Mouse (Mus musculus) forebrain, embryonic 13.5 days (tissue): ENCODE measurements around the gene Tbc1d10c. TPM values are rescaled to one million over a fixed set of nuclear protein-coding genes. Genes with fewer than 3 reads are reported as not detected.
"Not testable (repeated sequence)": the region's sequence is repeated elsewhere in the genome, so short reads cannot be mapped to it uniquely, and the experiment has no call there.

ENCODE experiments used
- ATAC-seq: fragments of 200-750 bp; cut with Nextera tagmentation; 2 replicates; pipeline ENCODE4 v1.8.0; 2017
- H3K27ac ChIP-seq: fragments of 300-500 bp; sonication (generic); 2 replicates; pipeline ENCODE4 v1.5.1; 2015; ENCODE audit warnings: inconsistent platforms, mild to moderate bottlenecking, moderate library complexity
- H3K27me3 ChIP-seq: fragments of 300-500 bp; sonication (generic); 2 replicates; pipeline ENCODE4 v1.6.1; 2015; ENCODE audit warnings: mild to moderate bottlenecking, inconsistent platforms
- H3K36me3 ChIP-seq: fragments of 300-500 bp; sonication (generic); 2 replicates; pipeline ENCODE4 v1.6.1; 2015; ENCODE audit warnings: mild to moderate bottlenecking, inconsistent platforms; ENCODE audit not compliant: poor library complexity, severe bottlenecking
- H3K4me1 ChIP-seq: fragments of 300-500 bp; sonication (generic); 2 replicates; pipeline ENCODE4 v1.6.1; 2015; ENCODE audit warnings: inconsistent platforms
- H3K4me2 ChIP-seq: fragments of 300-500 bp; sonication (generic); 2 replicates; pipeline ENCODE4 v1.6.1; 2015; ENCODE audit warnings: inconsistent platforms, mild to moderate bottlenecking, moderate library complexity
- H3K4me3 ChIP-seq: fragments of 300-500 bp; sonication (generic); 2 replicates; pipeline ENCODE4 v1.5.1; 2015; ENCODE audit warnings: mild to moderate bottlenecking, inconsistent platforms
- H3K9ac ChIP-seq: fragments of 300-500 bp; sonication (generic); 2 replicates; pipeline ENCODE4 v1.6.1; 2015; ENCODE audit warnings: mild to moderate bottlenecking, inconsistent platforms
- H3K9me3 ChIP-seq: fragments of 300-500 bp; sonication (generic); replicated peaks from 2 replicates; pipeline ENCODE4 v1.6.1; 2016; ENCODE audit warnings: inconsistent platforms
- WGBS: fragments of 180-500 bp; shearing (Covaris S2); methylation state at CpG from one replicate; pipeline ENCODE4 v1.1.7; 2015; 5-methylcytosine and 5-hydroxymethylcytosine counted together
- polyA plus RNA-seq: library from polyadenylated mRNA; unstranded; fragments of >200 nt; fragmentation: Nextera tagmentation; extraction: Ambion mirVana; gene quantifications from 2 replicates; pipeline ENCODE4 v1.2.1, GENCODE M21; 2015

Tbc1d10c gene
- polyA plus RNA-seq, 1 experiment from 2014 or later = 0.77 TPM

DNA sequence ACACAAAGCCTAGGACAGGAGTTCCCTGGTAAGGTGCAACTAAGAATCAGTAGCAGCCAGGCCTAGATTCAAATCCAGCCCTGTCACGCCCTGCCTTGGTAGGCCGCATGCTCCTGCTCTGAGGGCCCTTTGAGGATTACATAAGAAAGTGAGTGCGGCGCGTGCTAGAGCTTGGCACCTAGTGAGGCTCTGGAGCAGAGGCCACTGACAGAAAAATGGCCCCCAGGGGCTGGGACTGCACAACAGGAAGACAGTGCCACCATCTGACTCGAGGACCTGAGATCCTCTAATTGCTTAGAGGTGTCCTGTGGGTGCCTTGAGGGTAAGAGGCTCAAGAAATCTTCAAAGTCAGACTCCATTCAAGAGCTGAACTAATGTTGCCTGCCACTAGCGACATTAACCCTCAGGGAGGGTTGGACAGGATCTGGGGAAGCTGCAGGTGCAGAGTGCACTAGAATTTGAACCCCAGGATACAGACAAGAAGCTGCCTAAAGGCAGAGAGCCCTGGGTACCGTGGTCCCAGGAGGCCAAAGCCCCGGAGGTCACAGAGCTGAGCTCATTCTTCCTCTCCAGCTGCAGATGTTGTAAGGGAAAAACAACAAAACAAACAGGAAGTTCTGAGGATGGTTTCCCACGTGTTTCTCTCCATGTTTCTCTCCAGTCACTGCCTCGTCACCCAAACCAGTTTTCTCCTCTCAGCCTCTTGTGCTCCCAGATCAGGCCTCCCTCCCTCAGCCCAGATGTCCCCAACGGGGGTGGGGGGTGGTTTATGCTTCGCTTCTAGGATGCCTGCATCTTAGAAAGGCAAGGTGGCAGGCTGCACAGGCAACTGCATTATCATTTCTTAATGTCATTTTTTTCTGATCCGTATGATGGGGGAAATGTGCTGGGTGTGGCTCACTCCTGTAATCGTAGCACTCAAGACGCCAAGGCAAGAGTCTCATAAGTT is 46.3 kb downstream of the Tbc1d10c start:
- Histone ChIP-seq H3K4me2 (no peak overlapping the region), H3K27me3 (no peaks in the 10 kb centered on the region), H3K9ac (no peak overlapping the region), H3K4me3 (no peak overlapping the region), H3K9me3 (no peaks in the 10 kb centered on the region), H3K4me1 (peaks cover 23% of the 10 kb centered on the region), H3K36me3 (peaks cover 1% of the 10 kb centered on the region; the same call in 1 of the 2 replicates), H3K27ac (no peak overlapping the region)
- 87% methylated on average over 16 of the region's 16 CpGs for WGBS
- ATAC-seq = no peak

GRCm38 (mm10) chr19:4143759-4144268 is 47.3 kb downstream of the Tbc1d10c start, which contains the start of gene Cabp4:
Cabp4 (minus strand) TSS chr19:4144033.
- no peak within 1 kb of the TSS for H3K9ac ChIP-seq

GRCm38 (mm10) chr19:4142416-4143173 is 48.5 kb downstream of the Tbc1d10c start:
- no peaks in the 10 kb centered on the region for H3K27me3 ChIP-seq
- H3K4me1 ChIP-seq = peaks cover 6% of the 10 kb centered on the region
- H3K9me3 ChIP-seq = no peaks in the 10 kb centered on the region
- no peak overlapping the region for H3K4me3 ChIP-seq
- no peak overlapping the region for H3K9ac ChIP-seq
- WGBS = 88% methylated on average over 18 of the region's 18 CpGs
- no peaks in the 10 kb centered on the region for H3K36me3 ChIP-seq
- no peak for ATAC-seq
- no peak overlapping the region for H3K27ac ChIP-seq
- no peak overlapping the region for H3K4me2 ChIP-seq

More at GRCm38 (mm10) chr19:4143759-4144268, 47.3 kb downstream of the Tbc1d10c start, which contains the start of gene Cabp4:
- H3K4me1 ChIP-seq = peaks cover 13% of the 10 kb centered on the region
- H3K9me3 ChIP-seq = no peaks in the 10 kb centered on the region
- no peak for ATAC-seq
- no peaks in the 10 kb centered on the region for H3K36me3 ChIP-seq
- no peak within 1 kb of the TSS for H3K4me2 ChIP-seq
- WGBS = 87% methylated on average over 7 of the region's 7 CpGs
- H3K4me3 ChIP-seq = no peak within 1 kb of the TSS
- no peaks in the 10 kb centered on the region for H3K27me3 ChIP-seq
- H3K27ac ChIP-seq = no peak within 1 kb of the TSS

GRCm38 (mm10) chr19:4140147-4140546 is 50.9 kb downstream of the Tbc1d10c start:
- H3K9ac ChIP-seq = no peak overlapping the region
- H3K36me3 ChIP-seq = no peaks in the 10 kb centered on the region
- ATAC-seq = no peak
- H3K4me3 ChIP-seq = no peak overlapping the region
- no peaks in the 10 kb centered on the region for H3K27me3 ChIP-seq
- no peaks in the 10 kb centered on the region for H3K9me3 ChIP-seq
- no peaks in the 10 kb centered on the region for H3K4me1 ChIP-seq
- WGBS = 83% methylated on average over 6 of the region's 6 CpGs
- no peak overlapping the region for H3K27ac ChIP-seq
- no peak overlapping the region for H3K4me2 ChIP-seq

GRCm38 (mm10) chr19:4139446-4139845 is 51.6 kb downstream of the Tbc1d10c start, which contains the start of gene Gpr152:
Gpr152 (plus strand) TSS chr19:4139787.
- WGBS = 75% methylated on average over 2 of the region's 2 CpGs
- no peaks in the 10 kb centered on the region for H3K4me1 ChIP-seq
- H3K27me3 ChIP-seq = no peaks in the 10 kb centered on the region
- H3K4me3 ChIP-seq = no peak within 1 kb of the TSS
- no peak for ATAC-seq
- no peaks in the 10 kb centered on the region for H3K9me3 ChIP-seq
- no peak within 1 kb of the TSS for H3K27ac ChIP-seq
- H3K9ac ChIP-seq = no peak within 1 kb of the TSS
- H3K4me2 ChIP-seq = no peak within 1 kb of the TSS
- no peaks in the 10 kb centered on the region for H3K36me3 ChIP-seq

DNA sequence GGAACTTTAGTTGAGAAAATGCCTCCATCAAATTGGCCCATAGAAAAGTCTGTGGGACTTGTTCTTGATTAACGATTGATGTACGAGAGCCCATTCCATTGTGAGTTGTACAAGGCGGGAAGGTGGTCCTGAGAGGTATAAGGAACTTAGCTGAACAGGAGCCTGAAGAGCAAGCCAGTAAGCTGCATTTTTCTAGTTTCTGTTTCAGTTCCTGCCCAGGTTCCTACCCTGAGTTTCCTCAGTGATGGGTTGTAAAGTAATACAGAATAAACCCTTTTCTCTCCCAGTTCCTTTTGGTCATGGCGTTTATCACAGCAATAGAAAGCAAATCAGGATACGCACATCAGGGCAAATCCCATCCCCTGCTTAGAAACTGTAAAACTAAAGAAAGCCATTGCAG is 53.2 kb downstream of the Tbc1d10c start:
- 83% methylated on average over 5 of the region's 5 CpGs for WGBS
- Histone ChIP-seq H3K4me2 (no peak overlapping the region), H3K27ac (no peak overlapping the region), H3K9me3 (no peaks in the 10 kb centered on the region), H3K27me3 (no peaks in the 10 kb centered on the region), H3K4me1 (no peaks in the 10 kb centered on the region), H3K36me3 (peaks cover 9% of the 10 kb centered on the region), H3K9ac (no peak overlapping the region), H3K4me3 (no peak overlapping the region)
- no peak for ATAC-seq

- Histone ChIP-seq H3K9ac (no peak overlapping the region), H3K4me1 (no peaks in the 10 kb centered on the region), H3K27me3 (no peaks in the 10 kb centered on the region), H3K9me3 (no peaks in the 10 kb centered on the region), H3K36me3 (peaks cover 22% of the 10 kb centered on the region), H3K27ac (no peak overlapping the region), H3K4me2 (no peak overlapping the region), H3K4me3 (no peak overlapping the region)
- ATAC-seq = no peak
- 76% methylated on average over 5 of the region's 5 CpGs for WGBS
Observed at GRCm38 (mm10) chr19:4136463-4136862, 54.6 kb downstream of the Tbc1d10c start.

- H3K27ac ChIP-seq, H3K27me3 ChIP-seq, H3K9me3 ChIP-seq, H3K4me1 ChIP-seq, ATAC-seq, H3K9ac ChIP-seq, H3K4me2 ChIP-seq, H3K4me3 ChIP-seq: not testable (repeated sequence)
- 22% methylated on average over 8 of the region's 8 CpGs for WGBS
- H3K36me3 ChIP-seq = peaks cover 28% of the 10 kb centered on the region
Observed at GRCm38 (mm10) chr19:4135963-4136345, 55.1 kb downstream of the Tbc1d10c start.

DNA sequence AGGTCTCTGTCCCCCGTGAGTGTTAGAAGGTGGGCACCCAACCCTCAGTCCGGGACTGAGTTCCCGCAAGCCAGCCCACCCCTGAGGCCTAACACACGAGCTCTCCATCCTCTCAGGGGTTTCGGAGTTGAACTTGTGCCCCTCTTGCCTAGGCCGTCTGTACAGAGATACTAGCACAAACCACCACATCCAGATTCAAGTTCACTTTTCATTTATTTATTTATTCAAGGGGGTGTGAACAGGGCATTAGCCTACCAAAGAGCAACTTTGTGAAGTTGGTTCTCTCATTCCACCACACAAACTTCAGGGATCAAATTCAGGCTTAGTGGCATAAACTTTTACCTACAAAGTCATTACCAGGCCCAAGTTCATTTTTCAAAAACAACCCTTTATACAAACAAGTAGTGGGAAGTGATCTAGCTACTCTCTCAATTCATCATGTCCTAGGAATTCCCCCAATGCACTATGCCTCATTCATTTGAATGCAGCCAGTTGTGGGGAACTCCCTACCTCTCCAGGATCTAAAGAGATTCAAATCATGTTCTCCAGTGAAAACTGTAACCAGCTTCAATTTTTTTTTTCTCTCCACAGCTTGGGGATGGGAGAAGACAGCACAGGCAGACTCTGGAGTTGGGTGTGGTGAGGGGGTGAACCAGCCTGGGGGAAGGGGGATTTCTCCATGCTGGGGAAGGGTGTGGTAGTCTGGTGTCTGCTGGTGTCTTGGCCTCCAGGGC is 55.7 kb downstream of the Tbc1d10c start:
- H3K4me1 ChIP-seq, H3K4me2 ChIP-seq, H3K27ac ChIP-seq, ATAC-seq, H3K9me3 ChIP-seq, H3K9ac ChIP-seq, H3K27me3 ChIP-seq, H3K4me3 ChIP-seq: not testable (repeated sequence)
- WGBS = 84% methylated on average over 6 of the region's 6 CpGs
- peaks cover 32% of the 10 kb centered on the region for H3K36me3 ChIP-seq

DNA sequence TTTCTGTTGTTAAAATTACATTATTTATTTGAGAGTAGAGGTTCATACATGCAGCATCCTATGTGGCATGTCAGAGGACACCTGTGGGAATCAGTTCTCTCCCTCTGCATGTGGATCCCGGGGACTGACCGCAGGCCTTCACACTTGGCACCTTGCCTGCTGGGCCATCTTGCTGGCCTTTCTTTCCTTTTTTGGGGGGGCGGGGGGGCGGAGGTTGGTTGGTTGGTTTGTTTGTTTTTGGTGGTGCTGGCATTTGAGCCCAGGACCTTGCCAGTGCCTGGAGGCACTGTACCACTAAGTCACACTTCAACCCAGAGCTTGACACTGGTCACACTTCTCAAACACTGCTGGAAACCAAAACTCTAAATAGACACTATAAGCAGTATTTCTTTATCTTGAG is 56.7 kb downstream of the Tbc1d10c start:
- no peak overlapping the region for H3K4me2 ChIP-seq
- no peaks in the 10 kb centered on the region for H3K9me3 ChIP-seq
- H3K4me3 ChIP-seq = no peak overlapping the region
- WGBS = 95% methylated on average over 4 of the region's 4 CpGs
- no peak overlapping the region for H3K9ac ChIP-seq
- no peak for ATAC-seq
- peaks cover 42% of the 10 kb centered on the region for H3K36me3 ChIP-seq
- no peaks in the 10 kb centered on the region for H3K27me3 ChIP-seq
- H3K4me1 ChIP-seq = no peaks in the 10 kb centered on the region
- H3K27ac ChIP-seq = no peak overlapping the region
